Mouse (Mus musculus): Measurements from ENCODE around the gene Fgf15.

DNA sequence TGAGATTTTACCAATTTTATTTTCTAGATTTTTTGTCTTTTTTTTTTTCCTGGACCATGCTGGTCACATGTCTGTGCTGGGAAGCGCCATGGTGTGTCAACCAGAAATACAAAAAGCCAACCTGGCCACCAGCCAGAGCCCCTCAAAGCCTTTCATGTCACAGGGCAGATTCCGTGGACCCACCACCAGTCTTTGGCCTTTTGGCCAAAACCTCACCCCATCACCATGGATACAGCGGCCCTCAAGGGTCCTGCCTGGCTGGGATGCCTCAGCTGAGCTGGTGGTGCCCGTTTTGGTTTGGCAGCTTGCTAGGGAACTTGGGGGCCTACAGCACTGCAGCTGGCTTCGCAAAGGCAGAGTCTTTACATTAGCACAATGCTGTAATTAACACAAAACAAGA is 33.6 kb downstream of the Fgf15 start:
- TF ChIP-seq CTCF (IDR thresholded peaks at IDR 0.05; ENCODE audit: low read depth, low read length) (no peak), GATA1 (IDR thresholded peaks at IDR 0.05; ENCODE audit: borderline replicate concordance, low read length) (no peak)
